Mouse (Mus musculus) cerebellum, adult 9-11 months (tissue): ENCODE data around the gene Islr.
"Not testable (repeated sequence)": the region's sequence is repeated elsewhere in the genome, so short reads cannot be mapped to it uniquely, and the experiment has no call there.

ENCODE experiments used
- DNase-seq: peaks from one replicate; pipeline ENCODE4 v3.0.0; 2022

Islr gene

GRCm38 (mm10) chr9:58203516-58204447, at the start of gene Islr, which contains the start of gene Islr2:
Gene Islr (minus strand): TSS chr9:58204306.
Gene Islr2 (minus strand): TSS chr9:58204319.
- peak; percentile 25 for DNase-seq

- not testable (repeated sequence) for DNase-seq
These were observed 49.7 kb upstream of the Islr start for GRCm38 (mm10) chr9:58253805-58254122.

- peak; percentile 93 for DNase-seq
These were observed 49.1 kb upstream of the Islr start, which contains the start of gene Stoml1 for GRCm38 (mm10) chr9:58253033-58253804. Gene Stoml1 (plus strand): TSS chr9:58253164.

- DNase-seq = not testable (repeated sequence)
These were observed 46.6 kb upstream of the Islr start for GRCm38 (mm10) chr9:58250730-58251129.

- no peak for DNase-seq
These were observed 46.2 kb upstream of the Islr start for GRCm38 (mm10) chr9:58250322-58250721.

GRCm38 (mm10) chr9:58249592-58250192, 45.6 kb upstream of the Islr start, which contains the start of gene Pml:
Gene Pml (minus strand): TSS chr9:58249786.
- peak; percentile 66 for DNase-seq

GRCm38 (mm10) chr9:58248746-58249413, 44.8 kb upstream of the Islr start:
- no peak for DNase-seq

- peak; percentile 78 for DNase-seq
These were observed 43.1 kb upstream of the Islr start for GRCm38 (mm10) chr9:58247064-58247759.

- no peak for DNase-seq
These were observed 42.0 kb upstream of the Islr start for GRCm38 (mm10) chr9:58246083-58246591.

GRCm38 (mm10) chr9:58243696-58244095, 39.6 kb upstream of the Islr start:
- no peak for DNase-seq

- no peak for DNase-seq
These were observed 38.6 kb upstream of the Islr start for GRCm38 (mm10) chr9:58242696-58243095.

GRCm38 (mm10) chr9:58241780-58242485, 37.8 kb upstream of the Islr start:
- DNase-seq = no peak

- no peak for DNase-seq
These were observed 30.5 kb upstream of the Islr start for GRCm38 (mm10) chr9:58234502-58235015.

GRCm38 (mm10) chr9:58232374-58232773, 28.3 kb upstream of the Islr start:
- no peak for DNase-seq

- no peak for DNase-seq
These were observed 27.6 kb upstream of the Islr start for GRCm38 (mm10) chr9:58231746-58232145.

GRCm38 (mm10) chr9:58228777-58229466, 24.8 kb upstream of the Islr start:
- DNase-seq = no peak

- peak; percentile 25 for DNase-seq
These were observed 22.1 kb upstream of the Islr start for GRCm38 (mm10) chr9:58225915-58226913.

GRCm38 (mm10) chr9:58224356-58224755, 20.2 kb upstream of the Islr start:
- no peak for DNase-seq
